In genomic region chr15:103121416-103121815, GRCm38 (mm10) we compare ENCODE assay signal across 9 mouse cellular contexts. TPM values are rescaled to one million over a fixed set of nuclear protein-coding genes. Genes with fewer than 3 reads are reported as not detected.
DNase-seq lines count a peak whose midpoint lies in the region; TF ChIP-seq lines count a peak whose summit lies in the region.
"Had no signal": no experiment of that assay in that cellular context is flagged by ENCODE, and none has a peak within 500 bp of the region (broad histone marks: within the 10 kb centered on the region; RNA-seq: fewer than 3 reads in every experiment).

No protein-coding gene starts in this region.

- H3K27ac ChIP-seq in embryonic fibroblast, embryonic 13.5 days (ENCODE audit: insufficient read depth, low read length) = no peak overlapping the region

- 0 out of 2 replicates have a peak, but pooled peaks have one; percentile 4 for TF ChIP-seq CTCF in lung, adult 2 months (IDR thresholded peaks at IDR 0.05; ENCODE audit: insufficient read depth, low read length)
- TF ChIP-seq CTCF in embryonic fibroblast, embryonic 13.5 days (IDR thresholded peaks at IDR 0.05; ENCODE audit: borderline replicate concordance, insufficient read depth, low read length) = peak; percentile 23; the same call in 1 of the 2 replicates

- WGBS in lung, adult 2 months = 38% methylated on average over 5 of the region's 5 CpGs

- DNase-seq in cerebellum, adult 8-10 months = peak; percentile 6
- no peak for DNase-seq in cerebellum, adult 11-12 months
- DNase-seq in lung, adult 2 months = no peak
- no peak for DNase-seq in lung, adult 18-20 months
- peak; percentile 80 to 86 for DNase-seq in kidney, postnatal 25 days
- DNase-seq in retina, postnatal 1 day = no peak
- DNase-seq in left cerebral cortex, adult 11 months (ENCODE audit: low spot score) = no peak
- DNase-seq: B cell, adult 2 months had no signal

- no peaks in the 10 kb centered on the region for H3K4me1 ChIP-seq in lung, adult 2 months (ENCODE audit: control insufficient read depth, insufficient read depth, low read length)
- H3K4me1 ChIP-seq in embryonic fibroblast, embryonic 13.5 days (ENCODE audit: control insufficient read depth, insufficient read depth, low read length) = no peaks in the 10 kb centered on the region

- no peak for TF ChIP-seq POLR2A in lung, adult 2 months (IDR thresholded peaks at IDR 0.05; ENCODE audit: borderline replicate concordance, extremely low read depth, low read depth, low read length)
- no peak for TF ChIP-seq POLR2A in embryonic fibroblast, embryonic 13.5 days (IDR thresholded peaks at IDR 0.05; ENCODE audit: low read depth, low read length)

- H3K4me3 ChIP-seq in lung, adult 2 months (replicated peaks; ENCODE audit: extremely low read depth, low read depth, low read length) = no peak overlapping the region
- no peak overlapping the region for H3K4me3 ChIP-seq in embryonic fibroblast, embryonic 13.5 days (ENCODE audit: insufficient read depth, low read length)

RNA-seq across cellular contexts. Expression of gene Smug1, which starts 45.5 kb away (rescaled TPM):
- 16.5 and 18.1 TPM in 2 replicates for polyA plus RNA-seq in lung, adult 2 months (2012; rRNA removed)
- 10.4 and 11.0 TPM in 2 replicates for polyA plus RNA-seq in embryonic fibroblast, embryonic 13.5 days (2011; ENCODE audit: insufficient read length, low read depth, missing spikeins)

Comparison
In these comparisons a context has a peak if more than half of its experiments do, and no peak if none do; other contexts are left out.
1. DNase-seq: peak in cerebellum, adult 8-10 months (single experiment) and kidney, postnatal 25 days (2 of 2); none in cerebellum, adult 11-12 months (single experiment), lung, adult 2 months (single experiment), lung, adult 18-20 months (0 of 2), retina, postnatal 1 day (single experiment) and left cerebral cortex, adult 11 months (single experiment).